Mouse (Mus musculus): Measurements from ENCODE around the gene Txlna. TPM values are rescaled to one million over a fixed set of nuclear protein-coding genes. Genes with fewer than 3 reads are reported as not detected.

The Txlna gene
- polyA plus RNA-seq, 1 experiment, result 40.0 TPM

DNA sequence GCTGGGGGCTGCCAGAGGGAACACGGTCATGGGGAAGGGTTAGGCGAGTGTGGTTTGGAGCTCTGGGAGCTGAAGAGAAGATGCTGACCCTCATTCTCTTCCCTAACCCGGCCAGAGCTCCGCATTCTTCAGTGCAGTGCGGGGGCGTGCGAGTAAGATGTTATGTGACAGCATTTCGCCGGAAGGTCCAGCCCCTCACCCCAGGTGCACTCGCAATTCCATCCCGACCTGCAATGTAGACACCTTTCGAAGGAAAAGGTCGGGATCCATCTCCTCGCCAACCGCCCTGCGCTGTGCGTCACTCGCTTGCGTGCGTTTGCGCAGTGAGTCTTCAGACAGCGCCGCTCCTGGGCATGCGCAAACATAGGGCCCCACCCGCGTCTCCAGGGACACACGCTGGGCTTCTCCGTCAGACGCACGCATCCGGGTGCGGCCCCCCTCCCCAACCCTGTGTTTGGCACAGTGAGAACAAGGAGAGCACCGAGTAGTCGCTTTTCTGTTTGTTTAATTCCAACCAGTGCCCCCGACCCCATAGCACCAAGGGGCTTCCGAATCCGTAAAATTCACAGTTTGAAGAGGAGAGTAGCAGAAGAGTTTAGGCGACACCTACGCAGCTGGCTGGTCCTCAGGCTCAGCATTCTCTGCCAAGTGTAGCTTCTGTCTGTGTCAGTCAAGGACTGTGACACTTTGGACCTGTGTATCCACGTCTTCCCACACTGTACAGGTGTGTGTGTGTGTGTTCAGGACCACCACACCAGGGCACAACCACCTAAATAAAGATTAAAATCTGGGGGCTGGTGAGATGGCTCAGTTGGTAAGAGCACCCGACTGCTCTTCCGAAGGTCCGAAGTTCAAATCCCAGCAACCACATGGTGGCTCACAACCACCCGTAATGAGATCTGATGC, 21.8 kb downstream of the Txlna start, which contains the start of gene Iqcc:
TSS of gene Iqcc (minus strand) at position 314 of the 906 bp plus-strand sequence.
- Histone ChIP-seq H3K4me3 (replicated peaks; ENCODE audit: insufficient read depth, low read depth, low read length) (peak within 1 kb of the TSS; percentile 62), H3K27me3 (ENCODE audit: control insufficient read depth, insufficient read depth, low read length) (no peaks in the 10 kb centered on the region), H3K27ac (ENCODE audit: insufficient read depth, low read length) (peak within 1 kb of the TSS; percentile 90), H3K4me1 (ENCODE audit: control insufficient read depth, insufficient read depth, low read length) (peaks cover 12% of the 10 kb centered on the region)
- TF ChIP-seq CTCF (IDR thresholded peaks at IDR 0.05; ENCODE audit: borderline replicate concordance, insufficient read depth, low read depth, low read length) (no peak; the same call in 1 of the 2 replicates), POLR2A (IDR thresholded peaks at IDR 0.05; ENCODE audit: borderline replicate concordance, insufficient read depth, low read length) (peak; percentile 97)
- WGBS, result 2% methylated on average over 44 of the region's 44 CpGs
- peak; percentile 96 to 97 for DNase-seq

DNA sequence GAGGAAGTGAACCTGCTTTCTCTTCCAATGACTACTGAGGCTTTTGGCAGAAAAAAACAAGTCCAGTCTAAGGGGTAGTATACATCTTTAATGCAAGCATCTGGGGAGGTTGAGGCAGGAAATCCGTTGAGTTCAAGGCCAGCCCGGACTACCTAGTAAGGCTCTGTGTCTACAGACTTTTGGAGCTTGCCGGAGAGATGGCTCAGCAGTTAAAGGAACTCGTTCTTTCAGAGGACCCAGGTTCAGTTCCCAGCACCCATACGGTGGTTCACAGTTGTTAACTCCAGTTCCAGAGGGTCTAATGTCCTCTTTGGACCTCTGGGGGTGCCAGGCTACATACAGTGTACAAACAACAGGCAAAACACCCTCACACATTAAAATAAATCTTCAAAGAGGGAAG, 22.8 kb downstream of the Txlna start:
- peak in 1 of 2 experiments; percentile 26 for DNase-seq
- no peaks in the 10 kb centered on the region for H3K27me3 ChIP-seq (ENCODE audit: control insufficient read depth, insufficient read depth, low read length)
- TF ChIP-seq CTCF (IDR thresholded peaks at IDR 0.05; ENCODE audit: borderline replicate concordance, insufficient read depth, low read depth, low read length) (no peak), POLR2A (IDR thresholded peaks at IDR 0.05; ENCODE audit: borderline replicate concordance, insufficient read depth, low read length) (no peak)
- WGBS, result 96% methylated on average over 5 of the region's 5 CpGs
- H3K4me3 ChIP-seq (replicated peaks; ENCODE audit: insufficient read depth, low read depth, low read length), result peak overlapping the region; percentile 62
- H3K4me1 ChIP-seq (ENCODE audit: control insufficient read depth, insufficient read depth, low read length), result peaks cover 12% of the 10 kb centered on the region
- H3K27ac ChIP-seq (ENCODE audit: insufficient read depth, low read length), result peak overlapping the region; percentile 90

DNA sequence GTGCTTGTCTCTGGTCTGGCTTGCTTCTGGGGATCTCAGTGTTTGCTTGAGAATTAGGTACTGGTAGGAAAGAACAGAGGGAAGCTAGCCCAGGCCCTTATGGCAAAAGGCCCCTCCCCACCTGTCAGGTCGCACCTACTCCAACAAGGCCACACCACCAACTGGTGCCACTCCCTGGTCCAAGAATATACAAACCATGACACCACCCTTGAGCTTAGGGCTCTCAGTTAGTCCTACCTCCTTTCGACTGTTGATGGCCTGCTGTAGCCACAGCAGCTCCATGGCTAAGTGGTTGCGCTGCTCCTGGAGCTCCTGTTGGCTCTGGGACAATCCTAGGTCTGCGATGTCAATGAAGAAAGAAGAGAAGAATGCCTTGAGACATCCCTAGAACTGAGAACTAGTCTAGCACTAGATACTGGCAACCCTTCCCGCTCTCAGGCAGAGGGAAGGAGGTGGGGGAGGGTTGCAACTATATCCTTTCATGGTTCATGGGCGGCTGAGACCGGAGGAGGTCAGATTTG, 23.7 kb downstream of the Txlna start:
- no peak for DNase-seq
- no peak overlapping the region for H3K4me3 ChIP-seq (replicated peaks; ENCODE audit: insufficient read depth, low read depth, low read length)
- H3K27ac ChIP-seq (ENCODE audit: insufficient read depth, low read length), result no peak overlapping the region
- WGBS, result 91% methylated on average over 7 of the region's 7 CpGs
- TF ChIP-seq CTCF (IDR thresholded peaks at IDR 0.05; ENCODE audit: borderline replicate concordance, insufficient read depth, low read depth, low read length) (no peak), POLR2A (IDR thresholded peaks at IDR 0.05; ENCODE audit: borderline replicate concordance, insufficient read depth, low read length) (no peak)
- H3K27me3 ChIP-seq (ENCODE audit: control insufficient read depth, insufficient read depth, low read length), result no peaks in the 10 kb centered on the region
- peaks cover 12% of the 10 kb centered on the region for H3K4me1 ChIP-seq (ENCODE audit: control insufficient read depth, insufficient read depth, low read length)

DNA sequence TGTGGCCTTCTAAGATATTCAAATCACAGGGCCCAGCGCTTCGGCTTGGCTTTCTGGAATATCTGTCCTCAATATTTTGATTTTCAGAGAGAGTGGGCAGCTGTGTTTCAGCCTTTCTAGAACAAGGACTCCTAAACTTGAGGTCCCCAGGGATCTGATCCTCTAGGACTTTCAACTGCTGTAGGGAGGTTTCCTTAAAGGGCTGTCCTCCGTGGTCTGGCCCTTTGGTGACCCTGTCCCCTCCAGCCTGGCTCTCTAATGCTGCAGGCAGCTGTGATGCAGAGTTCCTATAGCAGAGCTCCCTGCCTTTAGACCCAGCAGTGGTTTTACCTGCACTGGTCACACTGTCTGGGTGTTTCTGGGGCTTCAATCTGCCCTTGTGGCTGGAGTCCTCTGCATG, 24.2 kb downstream of the Txlna start:
- Histone ChIP-seq H3K27ac (ENCODE audit: insufficient read depth, low read length) (no peak overlapping the region), H3K4me3 (replicated peaks; ENCODE audit: insufficient read depth, low read depth, low read length) (no peak overlapping the region), H3K27me3 (ENCODE audit: control insufficient read depth, insufficient read depth, low read length) (no peaks in the 10 kb centered on the region), H3K4me1 (ENCODE audit: control insufficient read depth, insufficient read depth, low read length) (peaks cover 12% of the 10 kb centered on the region)
- DNase-seq, result no peak
- TF ChIP-seq CTCF (IDR thresholded peaks at IDR 0.05; ENCODE audit: borderline replicate concordance, insufficient read depth, low read depth, low read length) (no peak), POLR2A (IDR thresholded peaks at IDR 0.05; ENCODE audit: borderline replicate concordance, insufficient read depth, low read length) (no peak)
- WGBS, result 91% methylated on average over 3 of the region's 3 CpGs

DNA sequence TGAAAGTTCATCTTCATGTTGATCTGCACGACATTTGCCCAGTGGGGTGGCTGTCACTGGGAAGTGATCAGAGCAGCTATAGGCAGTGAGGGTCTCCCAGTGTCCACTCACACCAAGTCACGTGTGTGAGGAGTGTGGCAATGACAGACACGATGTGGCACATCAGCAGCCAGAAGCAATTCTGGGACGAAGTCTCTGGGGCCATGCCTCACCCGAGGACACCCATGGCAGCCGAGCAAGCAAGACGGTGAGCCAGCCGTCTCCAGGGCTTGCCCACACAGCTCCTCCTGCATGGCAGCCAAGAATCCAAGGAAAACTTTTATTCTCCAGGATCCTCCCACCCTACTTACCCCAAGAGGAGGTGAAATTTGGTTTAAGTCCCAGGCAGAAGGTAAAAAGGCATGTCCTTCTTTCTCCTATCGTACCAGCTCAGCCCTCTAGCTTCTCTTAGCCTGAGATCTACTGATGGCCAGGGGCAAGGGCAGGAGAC, 25.0 kb downstream of the Txlna start:
- H3K4me3 ChIP-seq (replicated peaks; ENCODE audit: insufficient read depth, low read depth, low read length), result no peak overlapping the region
- H3K27ac ChIP-seq (ENCODE audit: insufficient read depth, low read length), result no peak overlapping the region
- peaks cover 8% of the 10 kb centered on the region for H3K4me1 ChIP-seq (ENCODE audit: control insufficient read depth, insufficient read depth, low read length)
- DNase-seq, result no peak
- 76% methylated on average over 9 of the region's 9 CpGs for WGBS
- TF ChIP-seq POLR2A (IDR thresholded peaks at IDR 0.05; ENCODE audit: borderline replicate concordance, insufficient read depth, low read length), result no peak
- TF ChIP-seq CTCF (IDR thresholded peaks at IDR 0.05; ENCODE audit: borderline replicate concordance, insufficient read depth, low read depth, low read length), result no peak
- no peaks in the 10 kb centered on the region for H3K27me3 ChIP-seq (ENCODE audit: control insufficient read depth, insufficient read depth, low read length)

DNA sequence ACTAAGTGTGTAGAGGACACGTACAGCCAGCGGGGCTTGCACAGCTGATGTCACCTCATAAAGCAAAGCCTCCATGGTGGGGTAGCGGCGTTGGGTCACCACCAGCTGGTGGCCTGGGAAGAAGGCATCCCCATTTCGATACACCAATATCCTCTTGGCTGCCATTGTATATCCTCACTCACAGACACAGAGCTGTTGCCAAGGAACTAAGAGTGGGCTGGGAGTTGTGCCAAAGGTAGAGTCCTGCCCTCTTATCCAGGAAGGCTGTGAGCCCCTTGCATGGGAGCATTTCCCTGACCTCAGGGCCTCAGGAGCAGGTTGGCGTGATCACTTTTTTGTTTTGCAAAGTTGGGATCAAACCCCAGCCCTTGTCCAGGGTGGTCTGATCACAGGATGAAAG, 26.8 kb downstream of the Txlna start, which contains the start of gene Dcdc2b:
TSS of gene Dcdc2b (minus strand) at position 165 of the 400 bp plus-strand sequence.
- no peaks in the 10 kb centered on the region for H3K27me3 ChIP-seq (ENCODE audit: control insufficient read depth, insufficient read depth, low read length)
- 26% methylated on average over 6 of the region's 6 CpGs for WGBS
- H3K4me1 ChIP-seq (ENCODE audit: control insufficient read depth, insufficient read depth, low read length), result peaks cover under 1% of the 10 kb centered on the region; the same call in 1 of the 2 replicates
- peak in 1 of 2 experiments; percentile 38 for DNase-seq
- TF ChIP-seq POLR2A (IDR thresholded peaks at IDR 0.05; ENCODE audit: borderline replicate concordance, insufficient read depth, low read length) (no peak), CTCF (IDR thresholded peaks at IDR 0.05; ENCODE audit: borderline replicate concordance, insufficient read depth, low read depth, low read length) (no peak)
- no peak within 1 kb of the TSS for H3K27ac ChIP-seq (ENCODE audit: insufficient read depth, low read length)
- H3K4me3 ChIP-seq (replicated peaks; ENCODE audit: insufficient read depth, low read depth, low read length), result no peak within 1 kb of the TSS

DNA sequence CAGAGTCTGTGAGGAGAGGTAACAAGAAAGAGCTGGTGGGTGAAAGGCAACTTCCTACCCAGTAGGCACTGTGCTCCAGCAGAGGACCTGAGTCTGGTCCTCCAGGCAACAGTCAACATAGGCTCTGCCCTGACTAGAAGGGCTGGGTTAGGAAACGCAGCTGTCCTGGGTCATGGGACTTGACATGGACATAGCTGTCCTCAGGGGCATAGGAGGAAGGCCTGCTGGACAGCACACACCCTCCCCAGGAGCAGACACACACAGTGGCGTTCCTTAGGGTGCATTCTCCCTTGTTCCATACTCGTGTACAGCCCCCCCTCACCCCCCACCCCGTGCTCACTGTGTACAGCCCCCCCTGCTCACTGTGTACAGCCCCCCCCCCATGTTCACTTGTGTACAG, 30.4 kb downstream of the Txlna start:
- no peaks in the 10 kb centered on the region for H3K27me3 ChIP-seq (ENCODE audit: control insufficient read depth, insufficient read depth, low read length)
- 56% methylated on average over 4 of the region's 4 CpGs for WGBS
- peaks cover 7% of the 10 kb centered on the region; the same call in 1 of the 2 replicates for H3K4me1 ChIP-seq (ENCODE audit: control insufficient read depth, insufficient read depth, low read length)
- DNase-seq, result no peak
- H3K27ac ChIP-seq (ENCODE audit: insufficient read depth, low read length), result no peak overlapping the region
- no peak overlapping the region for H3K4me3 ChIP-seq (replicated peaks; ENCODE audit: insufficient read depth, low read depth, low read length)
- TF ChIP-seq CTCF (IDR thresholded peaks at IDR 0.05; ENCODE audit: borderline replicate concordance, insufficient read depth, low read depth, low read length) (no peak), POLR2A (IDR thresholded peaks at IDR 0.05; ENCODE audit: borderline replicate concordance, insufficient read depth, low read length) (no peak)
